In genomic region chr14:40932225-40932624, GRCm38 (mm10) we compare ENCODE assay signal across 13 mouse cellular contexts. TPM values are rescaled to one million over a fixed set of nuclear protein-coding genes. Genes with fewer than 3 reads are reported as not detected.
DNase-seq lines count a peak whose midpoint lies in the region; ATAC-seq and TF ChIP-seq lines count a peak whose summit lies in the region.
"Had no signal": no experiment of that assay in that cellular context is flagged by ENCODE, and none has a peak within 500 bp of the region (broad histone marks: within the 10 kb centered on the region; RNA-seq: fewer than 3 reads in every experiment).

No protein-coding gene starts in this region.

- H3K4me2 ChIP-seq in limb, embryonic 15.5 days: no peak overlapping the region
- no peak overlapping the region for H3K4me2 ChIP-seq in midbrain, embryonic 14.5 days (ENCODE audit: low read length)

- no peaks in the 10 kb centered on the region for H3K9me3 ChIP-seq in limb, embryonic 15.5 days
- H3K9me3 ChIP-seq in limb, embryonic 10.5 days (replicated peaks): no peaks in the 10 kb centered on the region
- no peaks in the 10 kb centered on the region for H3K9me3 ChIP-seq in embryonic facial prominence, embryonic 10.5 days
- H3K9me3 ChIP-seq in midbrain, embryonic 14.5 days (ENCODE audit: control insufficient read depth, low read length): no peaks in the 10 kb centered on the region

- TF ChIP-seq CTCF in cerebellum, adult 2 months (IDR thresholded peaks at IDR 0.05; ENCODE audit: borderline replicate concordance, insufficient read depth, low read depth, low read length): no peak

- no peak for DNase-seq in cerebellum, adult 2 months
- DNase-seq in cerebellum, postnatal 4 days (ENCODE audit: low spot score in 2 of 2): no peak
- DNase-seq in limb, embryonic 10.5 days (ENCODE audit: low spot score): no peak
- DNase-seq in embryonic facial prominence, embryonic 10.5 days (ENCODE audit: low spot score): no peak
- DNase-seq in kidney, postnatal 10 days: peak; percentile 57
- no peak for DNase-seq in left cerebral cortex, adult 18-20 months (ENCODE audit: low spot score in 2 of 2)
- no peak for DNase-seq in midbrain, embryonic 14.5 days
- DNase-seq: cerebellum, adult 18-20 months; lung, postnatal 10 days; thymus, postnatal 36 days had no signal

- H3K27me3 ChIP-seq in cerebellum, adult 2 months (ENCODE audit: control insufficient read depth, insufficient read depth, low read length): no peaks in the 10 kb centered on the region
- no peaks in the 10 kb centered on the region for H3K27me3 ChIP-seq in limb, embryonic 15.5 days
- H3K27me3 ChIP-seq in limb, embryonic 10.5 days (ENCODE audit: low read depth, poor library complexity, severe bottlenecking): no peaks in the 10 kb centered on the region
- no peaks in the 10 kb centered on the region for H3K27me3 ChIP-seq in embryonic facial prominence, embryonic 10.5 days (replicated peaks; ENCODE audit: low read depth, poor library complexity, severe bottlenecking)
- H3K27me3 ChIP-seq in midbrain, embryonic 14.5 days (ENCODE audit: control insufficient read depth, insufficient read depth, low read length): no peaks in the 10 kb centered on the region

- WGBS in cerebellum, adult 2 months: 89% methylated on average over 9 of the region's 9 CpGs
- 93% methylated on average over 9 of the region's 9 CpGs for WGBS in limb, embryonic 15.5 days
- WGBS in limb, embryonic 10.5 days: 96% methylated on average over 9 of the region's 9 CpGs
- WGBS in embryonic facial prominence, embryonic 10.5 days: 91% methylated on average over 9 of the region's 9 CpGs
- WGBS in midbrain, embryonic 14.5 days: 94% methylated on average over 9 of the region's 9 CpGs

- ATAC-seq in limb, embryonic 15.5 days (ENCODE audit: insufficient number of reproducible peaks, low FRiP score, low TSS enrichment, low read depth): no peak
- ATAC-seq in midbrain, embryonic 14.5 days (ENCODE audit: low FRiP score, low TSS enrichment): no peak
- ATAC-seq: midbrain, embryonic 16.5 days had no signal

- peaks cover 2% of the 10 kb centered on the region; the same call in 1 of the 2 replicates for H3K36me3 ChIP-seq in limb, embryonic 15.5 days
- peaks cover 11% of the 10 kb centered on the region for H3K36me3 ChIP-seq in limb, embryonic 10.5 days
- H3K36me3 ChIP-seq in embryonic facial prominence, embryonic 10.5 days (replicated peaks): peaks cover 25% of the 10 kb centered on the region
- 0 out of 2 replicates have a peak, but pooled peaks cover 6% of the 10 kb centered on the region for H3K36me3 ChIP-seq in midbrain, embryonic 14.5 days (ENCODE audit: control insufficient read depth, insufficient read depth, low read length)

- H3K9ac ChIP-seq in limb, embryonic 15.5 days: no peak overlapping the region
- H3K9ac ChIP-seq in midbrain, embryonic 14.5 days (replicated peaks; ENCODE audit: low read length): no peak overlapping the region

- H3K4me1 ChIP-seq in cerebellum, adult 2 months (ENCODE audit: control insufficient read depth, insufficient read depth, low read length): no peaks in the 10 kb centered on the region
- peaks cover 31% of the 10 kb centered on the region for H3K4me1 ChIP-seq in limb, embryonic 15.5 days
- H3K4me1 ChIP-seq in limb, embryonic 10.5 days: peaks cover 33% of the 10 kb centered on the region
- peaks cover 67% of the 10 kb centered on the region for H3K4me1 ChIP-seq in embryonic facial prominence, embryonic 10.5 days
- peaks cover 11% of the 10 kb centered on the region for H3K4me1 ChIP-seq in midbrain, embryonic 14.5 days (ENCODE audit: control insufficient read depth, insufficient read depth, low read length)

- TF ChIP-seq POLR2A in cerebellum, adult 2 months (IDR thresholded peaks at IDR 0.05; ENCODE audit: borderline replicate concordance, insufficient read depth, low read length): no peak

- peak overlapping the region; percentile 46; the same call in 1 of the 2 replicates for H3K27ac ChIP-seq in cerebellum, adult 2 months (ENCODE audit: insufficient read depth, low read length)
- H3K27ac ChIP-seq in limb, embryonic 15.5 days: 0 out of 2 replicates have a peak overlapping the region, but pooled peaks have one; percentile 8
- no peak overlapping the region for H3K27ac ChIP-seq in limb, embryonic 10.5 days
- H3K27ac ChIP-seq in embryonic facial prominence, embryonic 10.5 days (replicated peaks): 0 out of 2 replicates have a peak overlapping the region, but pooled peaks have one; percentile 0
- no peak overlapping the region for H3K27ac ChIP-seq in midbrain, embryonic 14.5 days (replicated peaks; ENCODE audit: low read depth, low read length)

- H3K4me3 ChIP-seq in cerebellum, adult 2 months (replicated peaks; ENCODE audit: insufficient read depth, low read depth, low read length): no peak overlapping the region
- no peak overlapping the region for H3K4me3 ChIP-seq in limb, embryonic 15.5 days
- no peak overlapping the region for H3K4me3 ChIP-seq in limb, embryonic 10.5 days
- H3K4me3 ChIP-seq in embryonic facial prominence, embryonic 10.5 days: no peak overlapping the region
- H3K4me3 ChIP-seq in midbrain, embryonic 14.5 days (replicated peaks; ENCODE audit: low read depth, low read length): no peak overlapping the region

RNA-seq across cellular contexts. Expression of gene Tspan14, which starts 34.4 kb away (rescaled TPM):
- 39.1 and 39.6 TPM in 2 replicates for polyA plus RNA-seq in cerebellum, adult 2 months (2012; rRNA removed)
- polyA plus RNA-seq in limb, embryonic 15.5 days (2015; fragmentation: Nextera tagmentation; extraction: Ambion mirVana): 70.3 and 76.9 TPM in 2 replicates
- polyA plus RNA-seq in limb, embryonic 10.5 days (2016; fragmentation: Nextera tagmentation; extraction: Ambion mirVana): 75.3 and 77.6 TPM in 2 replicates
- polyA plus RNA-seq in embryonic facial prominence, embryonic 10.5 days (2016; fragmentation: Nextera tagmentation; extraction: Ambion mirVana): 88.1 and 92.5 TPM in 2 replicates
- total RNA-seq in left cerebral cortex, adult 18-20 months (2021): 10 to 100 TPM; 41.8 to 45.3 TPM
- polyA plus RNA-seq in midbrain, embryonic 14.5 days (2014; fragmentation: Nextera tagmentation; extraction: Ambion mirVana): 57.2 and 79.6 TPM in 2 replicates

RNA-seq across cellular contexts. Expression of gene Sh2d4b, which starts 39.2 kb away (rescaled TPM):
- 0.62 and 0.90 TPM in 2 replicates for polyA plus RNA-seq in cerebellum, adult 2 months (2012; rRNA removed)
- polyA plus RNA-seq in limb, embryonic 15.5 days (2015; fragmentation: Nextera tagmentation; extraction: Ambion mirVana): 0.58 and 0.79 TPM in 2 replicates
- 0.10 and 0.25 TPM in 2 replicates for polyA plus RNA-seq in limb, embryonic 10.5 days (2016; fragmentation: Nextera tagmentation; extraction: Ambion mirVana)
- polyA plus RNA-seq in embryonic facial prominence, embryonic 10.5 days (2016; fragmentation: Nextera tagmentation; extraction: Ambion mirVana): 0.40 and 0.57 TPM in 2 replicates
- 1 to 10 TPM; 3.1 to 4.4 TPM for total RNA-seq in left cerebral cortex, adult 18-20 months (2021)
- polyA plus RNA-seq in midbrain, embryonic 14.5 days (2014; fragmentation: Nextera tagmentation; extraction: Ambion mirVana): 1.9 and 2.6 TPM in 2 replicates
- total RNA-seq: granulocyte monocyte progenitor cell, adult 5-6 weeks had no signal

Comparison
In these comparisons a context has a peak if more than half of its experiments do, and no peak if none do; other contexts are left out.
1. H3K27ac ChIP-seq: peak in cerebellum, adult 2 months (single experiment), limb, embryonic 15.5 days (single experiment) and embryonic facial prominence, embryonic 10.5 days (single experiment); none in limb, embryonic 10.5 days (single experiment) and midbrain, embryonic 14.5 days (single experiment).